ENCODE assay signal across 10 mouse cellular contexts in genomic region chr4:139966981-139967380, GRCm38 (mm10). TPM values are rescaled to one million over a fixed set of nuclear protein-coding genes. Genes with fewer than 3 reads are reported as not detected.
DNase-seq lines count a peak whose midpoint lies in the region; ATAC-seq and TF ChIP-seq lines count a peak whose summit lies in the region.
"Had no signal": no experiment of that assay in that cellular context is flagged by ENCODE, and none has a peak within 500 bp of the region (broad histone marks: within the 10 kb centered on the region; RNA-seq: fewer than 3 reads in every experiment).

No protein-coding gene starts in this region.

- 0 out of 2 replicates have a peak overlapping the region, but pooled peaks have one; percentile 26 for H3K27ac ChIP-seq in forebrain, embryonic 12.5 days
- no peak overlapping the region for H3K27ac ChIP-seq in forebrain, embryonic 16.5 days (ENCODE audit: low read length)
- peak overlapping the region; percentile 10; the same call in 1 of the 2 replicates for H3K27ac ChIP-seq in lung, postnatal 0 days (ENCODE audit: low read length)
- no peak overlapping the region for H3K27ac ChIP-seq in midbrain, embryonic 14.5 days (replicated peaks; ENCODE audit: low read depth, low read length)
- H3K27ac ChIP-seq in thymus, adult 2 months (ENCODE audit: control insufficient read depth, insufficient read depth, low read length): no peak overlapping the region
- H3K27ac ChIP-seq: midbrain, embryonic 15.5 days had no signal

- no peaks in the 10 kb centered on the region for H3K9me3 ChIP-seq in forebrain, embryonic 12.5 days
- no peaks in the 10 kb centered on the region for H3K9me3 ChIP-seq in forebrain, embryonic 16.5 days (ENCODE audit: control insufficient read depth, low read length)
- H3K9me3 ChIP-seq in lung, postnatal 0 days (ENCODE audit: low read length): no peaks in the 10 kb centered on the region
- H3K9me3 ChIP-seq in midbrain, embryonic 14.5 days (ENCODE audit: control insufficient read depth, low read length): no peaks in the 10 kb centered on the region
- H3K9me3 ChIP-seq: midbrain, embryonic 15.5 days had no signal

- H3K4me1 ChIP-seq in forebrain, embryonic 12.5 days: peaks cover 12% of the 10 kb centered on the region
- peaks cover 6% of the 10 kb centered on the region; the same call in 1 of the 2 replicates for H3K4me1 ChIP-seq in forebrain, embryonic 16.5 days (replicated peaks; ENCODE audit: control insufficient read depth, insufficient read depth, low read length)
- peaks cover 3% of the 10 kb centered on the region; the same call in 1 of the 2 replicates for H3K4me1 ChIP-seq in lung, adult 2 months (ENCODE audit: control insufficient read depth, insufficient read depth, low read length)
- peaks cover 9% of the 10 kb centered on the region for H3K4me1 ChIP-seq in lung, postnatal 0 days (ENCODE audit: insufficient read depth, low read depth, low read length)
- 0 out of 2 replicates have a peak, but pooled peaks cover 3% of the 10 kb centered on the region for H3K4me1 ChIP-seq in midbrain, embryonic 14.5 days (ENCODE audit: control insufficient read depth, insufficient read depth, low read length)
- H3K4me1 ChIP-seq in thymus, adult 2 months (replicated peaks; ENCODE audit: control insufficient read depth, insufficient read depth, low read length): no peaks in the 10 kb centered on the region

- no peak for TF ChIP-seq CTCF in lung, adult 2 months (IDR thresholded peaks at IDR 0.05; ENCODE audit: insufficient read depth, low read length)
- no peak for TF ChIP-seq CTCF in lung, postnatal 0 days (IDR thresholded peaks at IDR 0.05)
- TF ChIP-seq CTCF in thymus, adult 2 months (IDR thresholded peaks at IDR 0.05; ENCODE audit: borderline replicate concordance, control insufficient read depth, extremely low read depth, insufficient read depth, low read length, poor library complexity): no peak

- WGBS in forebrain, embryonic 12.5 days: 42% methylated on average over 3 of the region's 3 CpGs
- WGBS in forebrain, embryonic 16.5 days: 49% methylated on average over 3 of the region's 3 CpGs
- 47% methylated on average over 3 of the region's 3 CpGs for WGBS in lung, adult 2 months
- WGBS in lung, postnatal 0 days: 24% methylated on average over 3 of the region's 3 CpGs
- 58% methylated on average over 3 of the region's 3 CpGs for WGBS in midbrain, embryonic 14.5 days
- 53% methylated on average over 3 of the region's 3 CpGs for WGBS in thymus, adult 2 months

- H3K4me2 ChIP-seq in forebrain, embryonic 12.5 days: no peak overlapping the region
- H3K4me2 ChIP-seq in forebrain, embryonic 16.5 days (ENCODE audit: low read length): no peak overlapping the region
- H3K4me2 ChIP-seq in lung, postnatal 0 days (replicated peaks; ENCODE audit: low read depth, low read length): peak overlapping the region; percentile 27; the same call in 1 of the 2 replicates
- H3K4me2 ChIP-seq in midbrain, embryonic 14.5 days (ENCODE audit: low read length): no peak overlapping the region
- H3K4me2 ChIP-seq: midbrain, embryonic 15.5 days had no signal

- no peaks in the 10 kb centered on the region for H3K36me3 ChIP-seq in forebrain, embryonic 12.5 days (replicated peaks)
- no peaks in the 10 kb centered on the region for H3K36me3 ChIP-seq in forebrain, embryonic 16.5 days (ENCODE audit: control insufficient read depth, insufficient read depth)
- H3K36me3 ChIP-seq in lung, postnatal 0 days (ENCODE audit: insufficient read depth, low read length): no peaks in the 10 kb centered on the region
- H3K36me3 ChIP-seq in midbrain, embryonic 14.5 days (ENCODE audit: control insufficient read depth, insufficient read depth, low read length): no peaks in the 10 kb centered on the region
- H3K36me3 ChIP-seq in thymus, adult 2 months (ENCODE audit: control insufficient read depth, insufficient read depth, low read length): no peaks in the 10 kb centered on the region
- H3K36me3 ChIP-seq: midbrain, embryonic 15.5 days had no signal

- no peak for DNase-seq in lung, adult 2 months
- no peak for DNase-seq in lung, postnatal 25 days (ENCODE audit: low spot score)
- DNase-seq in kidney, adult 8-10 months: peak; percentile 60 to 62
- no peak for DNase-seq in lung, postnatal 0 days (ENCODE audit: low spot score)
- no peak for DNase-seq in midbrain, embryonic 14.5 days
- no peak for DNase-seq in thymus, adult 2 months

- no peak for TF ChIP-seq EP300 in lung, postnatal 0 days (IDR thresholded peaks at IDR 0.05)

- no peak overlapping the region for H3K4me3 ChIP-seq in forebrain, embryonic 12.5 days (replicated peaks)
- no peak overlapping the region for H3K4me3 ChIP-seq in forebrain, embryonic 16.5 days (replicated peaks; ENCODE audit: low read length)
- peak overlapping the region; percentile 49 for H3K4me3 ChIP-seq in lung, adult 2 months (replicated peaks; ENCODE audit: extremely low read depth, low read depth, low read length)
- H3K4me3 ChIP-seq in lung, postnatal 0 days (ENCODE audit: low read depth, low read length): no peak overlapping the region
- no peak overlapping the region for H3K4me3 ChIP-seq in midbrain, embryonic 14.5 days (replicated peaks; ENCODE audit: low read depth, low read length)
- no peak overlapping the region for H3K4me3 ChIP-seq in thymus, adult 2 months (ENCODE audit: control insufficient read depth, insufficient read depth, low read length)
- H3K4me3 ChIP-seq: midbrain, embryonic 15.5 days had no signal

- H3K9ac ChIP-seq in forebrain, embryonic 12.5 days: no peak overlapping the region
- no peak overlapping the region for H3K9ac ChIP-seq in forebrain, embryonic 16.5 days (replicated peaks; ENCODE audit: low read depth, low read length)
- no peak overlapping the region for H3K9ac ChIP-seq in lung, postnatal 0 days (replicated peaks; ENCODE audit: low read depth)
- no peak overlapping the region for H3K9ac ChIP-seq in midbrain, embryonic 14.5 days (replicated peaks; ENCODE audit: low read length)
- H3K9ac ChIP-seq: midbrain, embryonic 15.5 days had no signal

- ATAC-seq in forebrain, embryonic 12.5 days (ENCODE audit: low FRiP score): no peak
- ATAC-seq in forebrain, embryonic 16.5 days: no peak
- peak; percentile 25; the same call in 1 of the 2 replicates for ATAC-seq in lung, postnatal 0 days
- ATAC-seq in midbrain, embryonic 14.5 days (ENCODE audit: low FRiP score, low TSS enrichment): no peak
- ATAC-seq: inflammation-experienced regulatory T-cells, adult 6 months; midbrain, embryonic 15.5 days had no signal

- no peak for TF ChIP-seq POLR2A in lung, adult 2 months (IDR thresholded peaks at IDR 0.05; ENCODE audit: borderline replicate concordance, extremely low read depth, low read depth, low read length)
- TF ChIP-seq POLR2A in thymus, adult 2 months (IDR thresholded peaks at IDR 0.05; ENCODE audit: control insufficient read depth, extremely low read depth, insufficient read depth, low read length, poor library complexity): no peak

- peaks cover 10% of the 10 kb centered on the region; the same call in 1 of the 2 replicates for H3K27me3 ChIP-seq in forebrain, embryonic 12.5 days
- H3K27me3 ChIP-seq in forebrain, embryonic 16.5 days (replicated peaks; ENCODE audit: control insufficient read depth, insufficient read depth, low read length): no peaks in the 10 kb centered on the region
- H3K27me3 ChIP-seq in lung, postnatal 0 days (replicated peaks; ENCODE audit: insufficient read depth, low read length): no peaks in the 10 kb centered on the region
- H3K27me3 ChIP-seq in midbrain, embryonic 14.5 days (ENCODE audit: control insufficient read depth, insufficient read depth, low read length): no peaks in the 10 kb centered on the region
- no peaks in the 10 kb centered on the region for H3K27me3 ChIP-seq in thymus, adult 2 months (ENCODE audit: control insufficient read depth, insufficient read depth, low read length)

RNA-seq across cellular contexts. Expression of gene Klhdc7a, which starts 0.8 kb away (rescaled TPM):
- 0.18 and 0.20 TPM in 2 replicates for polyA plus RNA-seq in forebrain, embryonic 12.5 days (2016; fragmentation: Nextera tagmentation; extraction: Ambion mirVana)
- 0.29 and 0.53 TPM in 2 replicates for polyA plus RNA-seq in forebrain, embryonic 16.5 days (2015; fragmentation: Nextera tagmentation; extraction: Ambion mirVana)
- 7.4 and 7.8 TPM in 2 replicates for polyA plus RNA-seq in lung, adult 2 months (2012; rRNA removed)
- 1.2 and 1.3 TPM in 2 replicates for polyA plus RNA-seq in lung, postnatal 0 days (2015; fragmentation: Nextera tagmentation; extraction: Ambion mirVana)
- polyA plus RNA-seq in midbrain, embryonic 14.5 days (2014; fragmentation: Nextera tagmentation; extraction: Ambion mirVana): 0.32 TPM in 1 of 2 replicates, not detected in the other
- 6.3 and 8.2 TPM in 2 replicates for polyA plus RNA-seq in thymus, adult 2 months (2012; rRNA removed)

Comparison
In these comparisons a context has a peak if more than half of its experiments do, and no peak if none do; other contexts are left out.
1. H3K27ac ChIP-seq: peak in forebrain, embryonic 12.5 days (single experiment) and lung, postnatal 0 days (single experiment); none in forebrain, embryonic 16.5 days (single experiment), midbrain, embryonic 14.5 days (single experiment) and thymus, adult 2 months (single experiment).
2. DNase-seq: peak in kidney, adult 8-10 months (2 of 2); none in lung, adult 2 months (single experiment), lung, postnatal 25 days (single experiment), lung, postnatal 0 days (single experiment), midbrain, embryonic 14.5 days (single experiment) and thymus, adult 2 months (single experiment).